Mouse (Mus musculus) limb, embryonic 13.5 days (tissue): ENCODE measurements at regions not wholly inside any gene's neighbourhood (a gene's known extent, or its start where the extent isn't known, plus 50 kb on each side); places are given as distances from the start of the nearest gene placed in this dataset.

ENCODE experiments used
- ATAC-seq: fragments of 200-750 bp; cut with Nextera tagmentation; 2 replicates; pipeline ENCODE4 v1.8.0; 2017; ENCODE audit warnings: low read depth, moderate number of reproducible peaks, moderate TSS enrichment; ENCODE audit not compliant: low FRiP score
- H3K27ac ChIP-seq: fragments of 300-500 bp; sonication (generic); 2 replicates; pipeline ENCODE4 v1.5.1; 2015; ENCODE audit warnings: inconsistent platforms, mild to moderate bottlenecking, moderate library complexity
- H3K27me3 ChIP-seq: fragments of 300-500 bp; sonication (generic); 2 replicates; pipeline ENCODE4 v1.6.1; 2015; ENCODE audit warnings: mild to moderate bottlenecking, inconsistent platforms
- H3K36me3 ChIP-seq: fragments of 300-500 bp; sonication (generic); 2 replicates; pipeline ENCODE4 v1.6.1; 2015; ENCODE audit warnings: inconsistent platforms, mild to moderate bottlenecking, moderate library complexity
- H3K4me1 ChIP-seq: fragments of 300-500 bp; sonication (generic); 2 replicates; pipeline ENCODE4 v1.6.1; 2015; ENCODE audit warnings: inconsistent platforms
- H3K4me2 ChIP-seq: fragments of 300-500 bp; sonication (generic); replicated peaks from 2 replicates; pipeline ENCODE4 v1.6.1; 2015; ENCODE audit warnings: inconsistent platforms, mild to moderate bottlenecking, moderate library complexity
- H3K4me3 ChIP-seq: fragments of 300-500 bp; sonication (generic); 2 replicates; pipeline ENCODE4 v1.5.1; 2015; ENCODE audit warnings: moderate library complexity, mild to moderate bottlenecking, inconsistent platforms
- H3K9ac ChIP-seq: fragments of 300-500 bp; sonication (generic); 2 replicates; pipeline ENCODE4 v1.6.1; 2015; ENCODE audit warnings: mild to moderate bottlenecking, inconsistent platforms
- H3K9me3 ChIP-seq: fragments of 300-500 bp; sonication (generic); 2 replicates; pipeline ENCODE4 v1.6.1; 2016; ENCODE audit warnings: inconsistent platforms
- WGBS: fragments of 180-500 bp; shearing (Covaris S2); methylation state at CpG from one replicate; pipeline ENCODE4 v1.1.7; 2015; 5-methylcytosine and 5-hydroxymethylcytosine counted together

DNA sequence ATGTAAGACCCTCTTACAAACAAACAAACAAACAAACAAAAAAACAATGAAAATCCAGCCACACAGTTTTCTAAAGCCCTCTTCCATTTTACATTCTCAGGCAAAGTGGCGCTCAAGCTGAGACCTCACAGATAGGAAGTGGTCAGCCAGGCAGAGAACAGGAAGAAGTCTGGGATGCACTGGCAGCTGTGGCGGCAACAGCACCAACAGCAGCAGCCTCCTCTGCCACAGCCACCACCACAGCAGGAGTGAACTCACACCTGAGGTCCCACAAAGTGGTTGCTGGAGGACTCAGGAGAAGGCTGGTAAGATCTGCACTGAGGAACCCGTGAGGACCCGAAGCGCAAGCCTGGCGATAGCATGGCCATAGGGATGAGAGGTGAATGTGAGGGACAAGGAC lies 156.3 kb downstream of the Grm4 start:
- Histone ChIP-seq H3K27me3 (no peaks in the 10 kb centered on the region), H3K27ac (no peak overlapping the region), H3K36me3 (no peaks in the 10 kb centered on the region), H3K4me3 (no peak overlapping the region), H3K4me1 (0 out of 2 replicates have a peak, but pooled peaks cover 6% of the 10 kb centered on the region), H3K9me3 (no peaks in the 10 kb centered on the region), H3K4me2 (no peak overlapping the region), H3K9ac (no peak overlapping the region)
- no peak for ATAC-seq
- 94% methylated on average over 6 of the region's 6 CpGs for WGBS

DNA sequence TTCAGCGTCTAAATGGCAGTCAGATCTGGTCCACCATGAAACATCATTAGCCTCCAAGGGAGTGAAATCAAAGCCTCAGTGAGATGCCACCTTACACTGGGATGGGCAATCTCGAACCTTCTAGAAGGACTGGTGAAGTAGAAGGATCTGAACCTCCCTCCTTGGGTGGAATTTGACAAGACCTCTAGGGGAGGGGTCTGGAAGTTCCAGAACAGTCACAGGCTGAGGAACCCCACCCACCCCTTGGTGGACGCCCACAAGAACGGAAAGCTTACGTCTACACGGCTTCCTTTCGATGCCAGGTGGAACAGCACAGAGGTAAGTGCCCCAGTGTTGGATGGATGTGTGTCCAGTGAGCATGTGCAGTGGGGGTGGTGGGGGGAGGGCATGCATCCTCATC lies 156.9 kb downstream of the Grm4 start:
- no peak overlapping the region for H3K27ac ChIP-seq
- H3K4me1 ChIP-seq, result 0 out of 2 replicates have a peak, but pooled peaks cover 6% of the 10 kb centered on the region
- no peaks in the 10 kb centered on the region for H3K36me3 ChIP-seq
- ATAC-seq, result no peak
- WGBS, result 85% methylated on average over 7 of the region's 7 CpGs
- no peaks in the 10 kb centered on the region for H3K9me3 ChIP-seq
- H3K4me3 ChIP-seq, result no peak overlapping the region
- no peak overlapping the region for H3K4me2 ChIP-seq
- H3K27me3 ChIP-seq, result no peaks in the 10 kb centered on the region
- no peak overlapping the region for H3K9ac ChIP-seq

DNA sequence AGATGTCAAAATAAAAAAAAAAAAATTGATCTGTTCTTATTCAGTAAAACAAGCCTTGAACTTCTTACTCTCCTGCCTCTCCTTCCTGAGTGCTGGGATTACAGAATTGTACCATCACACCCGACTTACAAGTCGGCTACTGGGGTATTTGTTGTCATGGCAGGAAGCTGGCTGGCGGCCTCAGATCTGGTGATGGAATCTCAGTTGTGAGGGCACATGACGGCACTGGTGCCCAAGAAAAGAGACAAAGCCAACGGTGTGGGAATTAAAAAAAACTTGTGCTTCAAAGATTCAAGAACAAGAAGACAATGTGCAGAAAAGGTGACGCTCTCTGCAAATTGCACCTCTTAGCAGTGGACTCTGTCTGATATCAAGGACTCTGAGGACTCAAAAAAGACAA lies 157.3 kb downstream of the Grm4 start:
- H3K27ac ChIP-seq, result no peak overlapping the region
- no peak overlapping the region for H3K4me3 ChIP-seq
- no peak overlapping the region for H3K4me2 ChIP-seq
- no peaks in the 10 kb centered on the region for H3K27me3 ChIP-seq
- WGBS, result 78% methylated on average over 6 of the region's 6 CpGs
- no peak overlapping the region for H3K9ac ChIP-seq
- 0 out of 2 replicates have a peak, but pooled peaks cover 6% of the 10 kb centered on the region for H3K4me1 ChIP-seq
- no peaks in the 10 kb centered on the region for H3K9me3 ChIP-seq
- H3K36me3 ChIP-seq, result no peaks in the 10 kb centered on the region
- no peak for ATAC-seq

DNA sequence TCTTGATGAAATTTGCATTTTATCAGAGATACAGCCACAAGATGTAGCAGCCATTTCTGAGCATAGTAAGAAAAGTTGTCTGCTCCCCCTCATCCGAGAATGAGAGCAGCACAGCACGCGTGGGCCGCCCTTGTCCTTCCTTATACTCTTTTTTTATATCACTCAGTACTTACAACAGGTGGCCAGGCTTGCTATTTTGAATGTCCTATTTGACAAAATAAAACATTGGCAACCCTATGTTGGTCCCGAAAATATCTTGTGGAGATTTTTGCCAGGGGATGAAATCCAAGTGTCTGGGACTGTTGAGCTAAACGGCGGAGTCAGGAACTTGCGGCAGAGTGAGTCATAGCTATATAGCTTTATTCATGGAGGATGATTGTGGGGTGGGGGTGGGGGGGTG lies 158.0 kb upstream of the Lemd2 start:
- H3K9ac ChIP-seq, result no peak overlapping the region
- H3K27ac ChIP-seq, result no peak overlapping the region
- no peak overlapping the region for H3K4me2 ChIP-seq
- 0 out of 2 replicates have a peak, but pooled peaks cover 6% of the 10 kb centered on the region for H3K4me1 ChIP-seq
- no peaks in the 10 kb centered on the region for H3K27me3 ChIP-seq
- H3K9me3 ChIP-seq, result no peaks in the 10 kb centered on the region
- 92% methylated on average over 8 of the region's 8 CpGs for WGBS
- H3K4me3 ChIP-seq, result no peak overlapping the region
- no peaks in the 10 kb centered on the region for H3K36me3 ChIP-seq
- no peak for ATAC-seq

DNA sequence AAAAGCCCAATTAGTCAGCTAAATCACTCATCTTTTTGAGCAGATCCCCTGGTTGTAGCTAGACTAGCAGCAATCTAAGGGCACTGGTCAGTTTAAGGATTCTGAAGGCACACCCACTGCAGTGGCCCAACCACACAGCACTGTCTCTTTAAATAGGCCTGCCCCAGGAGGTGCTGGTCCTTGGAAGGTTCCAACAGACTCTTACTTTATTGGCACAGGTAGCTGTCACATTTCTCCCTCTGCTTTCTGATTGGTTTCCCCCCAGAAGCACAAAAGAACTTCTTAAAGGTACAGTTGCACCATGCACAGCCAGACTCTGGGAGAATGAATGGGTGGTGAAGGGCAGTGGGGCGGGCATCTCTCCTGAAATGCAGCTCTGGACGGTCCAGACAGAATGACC lies 157.1 kb upstream of the Lemd2 start:
- no peak for ATAC-seq
- H3K27me3 ChIP-seq, result no peaks in the 10 kb centered on the region
- WGBS, result 66% methylated on average over 2 of the region's 2 CpGs
- no peak overlapping the region for H3K4me3 ChIP-seq
- H3K9me3 ChIP-seq, result no peaks in the 10 kb centered on the region
- no peak overlapping the region for H3K4me2 ChIP-seq
- H3K36me3 ChIP-seq, result no peaks in the 10 kb centered on the region
- H3K27ac ChIP-seq, result no peak overlapping the region
- 0 out of 2 replicates have a peak, but pooled peaks cover 6% of the 10 kb centered on the region for H3K4me1 ChIP-seq
- H3K9ac ChIP-seq, result no peak overlapping the region

DNA sequence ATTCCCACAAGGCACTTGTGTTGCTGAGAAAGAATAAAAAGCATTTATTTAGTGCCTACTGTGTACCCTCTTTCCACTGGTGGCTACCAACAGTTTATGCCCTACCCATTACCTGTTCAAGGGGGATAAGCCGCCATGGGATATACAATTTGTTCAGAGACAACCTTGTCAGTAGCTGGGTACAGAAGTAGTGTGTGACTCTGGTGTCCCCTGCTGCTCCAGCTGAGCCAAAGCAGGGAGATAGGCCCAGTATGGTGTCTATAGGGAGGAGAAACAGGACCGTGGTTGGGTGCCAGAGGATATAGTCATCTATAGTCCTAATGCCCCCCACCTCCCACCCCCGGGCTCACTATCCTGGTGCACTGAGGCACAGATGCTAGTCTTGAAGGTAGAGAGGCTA lies 152.6 kb upstream of the Lemd2 start:
- 83% methylated on average over 3 of the region's 3 CpGs for WGBS

DNA sequence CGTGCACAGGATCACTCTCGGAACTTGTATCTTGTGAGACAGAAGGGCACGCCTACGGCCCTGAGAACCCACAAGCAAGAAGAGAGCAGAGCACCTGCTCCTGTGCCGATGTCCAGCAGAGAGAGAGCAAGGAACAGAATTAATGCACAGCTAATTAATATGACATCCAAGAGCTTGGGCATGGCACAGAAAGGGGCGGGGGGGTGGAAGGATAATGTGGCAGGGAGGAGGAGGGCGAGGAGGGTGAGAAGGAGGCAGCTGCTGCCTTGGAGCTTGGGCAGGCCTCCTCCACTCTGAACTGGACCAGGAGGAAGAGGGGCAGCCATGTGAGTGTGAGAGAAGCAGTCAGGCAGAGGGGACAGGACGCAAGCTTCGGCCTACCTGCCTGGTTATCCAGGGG lies 151.4 kb upstream of the Lemd2 start:
- H3K27ac ChIP-seq, result no peak overlapping the region
- H3K4me2 ChIP-seq, result no peak overlapping the region
- H3K27me3 ChIP-seq, result no peaks in the 10 kb centered on the region
- 92% methylated on average over 9 of the region's 9 CpGs for WGBS
- H3K4me1 ChIP-seq, result 0 out of 2 replicates have a peak, but pooled peaks cover 2% of the 10 kb centered on the region
- no peak overlapping the region for H3K4me3 ChIP-seq
- no peaks in the 10 kb centered on the region for H3K9me3 ChIP-seq
- H3K36me3 ChIP-seq, result no peaks in the 10 kb centered on the region
- H3K9ac ChIP-seq, result no peak overlapping the region
- no peak for ATAC-seq

More for the DNA sequence above, 152.6 kb upstream of the Lemd2 start:
- Histone ChIP-seq H3K9ac (no peak overlapping the region), H3K4me1 (0 out of 2 replicates have a peak, but pooled peaks cover 6% of the 10 kb centered on the region), H3K27ac (no peak overlapping the region), H3K4me3 (no peak overlapping the region), H3K27me3 (no peaks in the 10 kb centered on the region), H3K9me3 (no peaks in the 10 kb centered on the region), H3K36me3 (no peaks in the 10 kb centered on the region), H3K4me2 (no peak overlapping the region)
- ATAC-seq, result no peak

DNA sequence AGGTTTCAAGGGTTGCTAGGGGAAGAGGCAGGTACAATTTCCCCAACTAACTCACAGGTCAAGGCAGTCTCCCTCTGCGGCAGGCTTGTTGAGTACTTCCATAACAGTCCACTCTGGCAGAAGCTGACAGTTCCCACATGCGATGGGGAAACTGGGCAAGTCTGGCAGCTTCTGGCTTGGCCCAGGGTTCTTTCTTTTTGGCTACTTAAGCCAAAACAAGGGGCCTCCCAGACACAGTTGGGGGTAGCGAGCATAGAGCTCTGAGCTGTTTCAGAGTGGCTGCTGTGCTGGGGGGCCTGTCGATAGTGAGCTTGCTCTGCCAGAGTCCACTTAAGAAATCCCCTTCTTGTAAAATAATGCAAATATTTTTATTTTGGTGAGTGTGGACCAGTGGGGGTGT lies 150.8 kb upstream of the Lemd2 start:
- Histone ChIP-seq H3K4me3 (no peak overlapping the region), H3K9me3 (no peaks in the 10 kb centered on the region), H3K4me2 (no peak overlapping the region), H3K27ac (no peak overlapping the region), H3K27me3 (no peaks in the 10 kb centered on the region), H3K9ac (no peak overlapping the region), H3K4me1 (no peaks in the 10 kb centered on the region), H3K36me3 (no peaks in the 10 kb centered on the region)
- WGBS, result 93% methylated on average over 4 of the region's 4 CpGs
- ATAC-seq, result no peak

DNA sequence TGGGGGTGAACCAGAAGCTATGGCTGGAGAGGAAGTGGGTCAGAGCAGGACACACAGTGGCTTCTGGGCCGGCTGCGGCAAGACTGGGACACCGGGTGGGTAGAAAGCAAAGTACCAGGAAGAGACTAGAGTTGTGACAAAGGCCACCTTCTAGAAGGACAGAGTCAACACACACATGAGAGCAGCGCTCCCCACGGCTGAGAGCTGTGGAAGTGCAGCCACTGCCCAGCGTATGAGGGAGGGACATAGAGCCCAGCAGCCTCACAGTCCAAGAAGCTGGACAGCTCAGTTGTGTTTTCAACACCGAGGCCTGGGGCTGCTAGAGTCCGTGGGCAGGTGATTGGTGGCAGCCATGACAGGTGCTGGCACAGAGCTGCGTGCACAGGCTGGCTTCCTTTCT lies 145.6 kb upstream of the Lemd2 start:
- H3K36me3 ChIP-seq, result no peaks in the 10 kb centered on the region
- no peaks in the 10 kb centered on the region for H3K9me3 ChIP-seq
- no peak overlapping the region for H3K4me2 ChIP-seq
- no peak overlapping the region for H3K9ac ChIP-seq
- H3K27me3 ChIP-seq, result no peaks in the 10 kb centered on the region
- ATAC-seq, result no peak
- WGBS, result 85% methylated on average over 9 of the region's 9 CpGs
- H3K27ac ChIP-seq, result no peak overlapping the region
- H3K4me3 ChIP-seq, result no peak overlapping the region
- no peaks in the 10 kb centered on the region for H3K4me1 ChIP-seq

DNA sequence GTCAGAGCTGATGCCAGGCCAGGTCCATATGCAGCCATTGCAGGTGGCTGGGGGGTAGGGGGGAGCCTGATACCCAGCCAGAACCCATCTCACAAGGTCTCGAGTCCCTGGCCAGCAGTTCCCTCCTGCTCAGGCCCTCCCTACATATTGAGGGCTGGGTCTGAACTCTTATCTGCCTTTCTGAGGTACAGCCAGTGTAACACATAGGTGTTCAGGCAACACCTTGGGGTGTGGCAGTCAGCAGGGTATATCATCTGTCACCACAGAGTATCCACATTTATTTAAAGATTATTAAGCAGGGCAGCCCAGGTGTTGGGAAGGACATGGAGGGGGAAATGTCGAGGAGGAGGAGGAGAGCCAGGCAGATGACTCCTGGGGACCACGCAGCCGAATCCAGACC lies 145.2 kb upstream of the Lemd2 start:
- no peak overlapping the region for H3K4me2 ChIP-seq
- H3K9me3 ChIP-seq, result no peaks in the 10 kb centered on the region
- WGBS, result 85% methylated on average over 4 of the region's 4 CpGs
- H3K4me3 ChIP-seq, result no peak overlapping the region
- ATAC-seq, result no peak
- H3K4me1 ChIP-seq, result no peaks in the 10 kb centered on the region
- H3K27ac ChIP-seq, result no peak overlapping the region
- H3K36me3 ChIP-seq, result no peaks in the 10 kb centered on the region
- no peak overlapping the region for H3K9ac ChIP-seq
- H3K27me3 ChIP-seq, result no peaks in the 10 kb centered on the region

DNA sequence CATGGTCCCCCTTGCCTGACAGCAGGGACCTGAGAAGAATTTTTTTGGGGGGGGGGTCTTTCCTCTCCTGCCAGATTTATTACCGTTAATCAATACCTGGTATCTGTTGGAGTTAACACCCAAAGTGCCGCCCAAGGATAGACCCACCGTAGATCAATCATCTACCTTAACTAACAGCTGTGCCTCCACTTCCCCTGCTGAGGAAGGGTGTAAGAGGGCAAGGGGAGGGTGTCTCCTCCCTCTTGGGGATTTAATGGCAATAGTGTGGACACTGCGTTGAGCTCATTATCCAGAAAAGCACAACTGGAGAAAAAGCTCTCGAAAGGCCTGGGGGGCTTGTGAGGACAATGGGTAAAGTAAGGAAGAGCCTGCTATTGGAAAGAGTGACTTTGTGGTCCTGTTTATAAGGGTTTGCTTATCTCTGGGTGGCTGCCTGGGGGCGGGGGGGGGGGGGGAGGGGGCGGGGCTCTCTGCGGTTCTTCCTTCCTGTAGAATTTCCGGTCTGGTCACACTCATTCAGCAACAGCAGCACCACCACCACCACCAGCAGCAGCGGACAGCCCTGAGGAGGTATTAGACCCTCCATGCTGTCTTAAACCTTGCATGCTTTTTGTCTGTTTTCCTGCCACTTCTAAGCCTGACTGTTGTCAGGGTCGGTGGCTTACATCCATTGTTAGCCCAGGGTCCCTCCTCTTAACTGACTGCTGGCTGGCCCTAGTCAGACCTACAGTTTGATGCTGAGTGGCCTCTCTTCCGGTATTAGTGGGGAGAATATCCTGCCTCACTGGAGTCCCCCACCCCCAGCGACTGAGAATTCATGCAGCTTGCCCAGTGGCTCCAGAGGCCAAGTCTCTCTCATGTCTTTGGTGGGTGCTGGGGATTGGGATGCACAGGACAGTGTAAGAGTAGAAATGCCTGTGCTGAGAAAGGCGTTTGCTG lies 138.0 kb upstream of the Lemd2 start:
- H3K9ac ChIP-seq, result no peak overlapping the region
- no peak overlapping the region for H3K27ac ChIP-seq
- WGBS, result 56% methylated on average over 13 of the region's 14 CpGs
- ATAC-seq, result no peak
- H3K4me3 ChIP-seq, result no peak overlapping the region
- H3K4me2 ChIP-seq, result no peak overlapping the region
- H3K27me3 ChIP-seq, result no peaks in the 10 kb centered on the region
- H3K4me1 ChIP-seq, result peaks cover 5% of the 10 kb centered on the region
- no peaks in the 10 kb centered on the region for H3K9me3 ChIP-seq
- H3K36me3 ChIP-seq, result no peaks in the 10 kb centered on the region

DNA sequence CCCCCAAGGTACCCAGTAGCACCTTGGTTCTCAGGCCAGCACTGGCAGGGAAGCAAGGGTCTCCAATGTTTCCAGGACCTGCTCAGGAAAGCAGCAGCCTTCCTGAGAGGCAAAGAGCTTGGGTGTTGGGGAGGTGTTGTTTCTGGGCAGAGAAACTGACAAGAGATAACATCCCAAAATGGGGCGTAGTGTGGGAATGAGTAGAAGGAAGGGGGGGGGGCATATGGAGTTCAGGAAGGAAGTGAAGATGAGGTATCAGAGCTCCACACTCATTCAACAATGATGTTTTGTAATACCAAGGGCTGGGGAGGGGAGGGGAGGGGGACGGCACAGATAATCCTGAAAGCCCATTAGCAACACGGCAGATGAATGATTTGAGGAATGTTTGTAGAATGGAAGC lies 135.6 kb upstream of the Lemd2 start:
- Histone ChIP-seq H3K4me2 (no peak overlapping the region), H3K9ac (no peak overlapping the region), H3K27ac (no peak overlapping the region), H3K36me3 (no peaks in the 10 kb centered on the region), H3K27me3 (no peaks in the 10 kb centered on the region), H3K9me3 (no peaks in the 10 kb centered on the region), H3K4me3 (no peak overlapping the region), H3K4me1 (peaks cover 23% of the 10 kb centered on the region)
- no peak for ATAC-seq
- WGBS, result 88% methylated on average over 3 of the region's 3 CpGs

DNA sequence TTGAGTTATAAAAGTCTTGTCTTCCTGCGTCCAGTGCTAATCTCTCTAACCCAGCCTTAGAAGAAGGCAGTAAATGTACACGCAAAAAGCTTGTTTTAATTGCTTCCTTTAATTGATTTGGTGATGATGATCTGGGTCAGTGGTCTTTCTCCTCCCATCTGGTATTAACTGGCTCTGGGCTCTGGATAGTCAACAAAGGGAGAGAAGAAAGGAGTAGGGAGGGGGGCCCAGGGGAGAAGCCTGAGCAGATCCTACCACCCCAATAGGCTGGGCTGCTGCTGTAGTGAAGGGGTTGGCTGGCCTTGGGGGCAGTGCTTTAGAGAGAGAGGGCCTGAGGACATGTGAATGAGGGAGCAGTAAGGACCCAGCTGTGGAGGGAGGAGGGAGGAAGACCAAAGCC lies 135.0 kb upstream of the Lemd2 start:
- WGBS, result 31% methylated on average over 2 of the region's 2 CpGs
- H3K4me3 ChIP-seq, result no peak overlapping the region
- peaks cover 23% of the 10 kb centered on the region for H3K4me1 ChIP-seq
- no peaks in the 10 kb centered on the region for H3K36me3 ChIP-seq
- no peak overlapping the region for H3K27ac ChIP-seq
- no peaks in the 10 kb centered on the region for H3K27me3 ChIP-seq
- no peaks in the 10 kb centered on the region for H3K9me3 ChIP-seq
- no peak for ATAC-seq
- no peak overlapping the region for H3K4me2 ChIP-seq
- H3K9ac ChIP-seq, result no peak overlapping the region
